14 mouse cellular contexts compared by ENCODE assay signal in genomic region chr10:69119456-69119855, GRCm38 (mm10).
"Had no signal": no experiment of that assay in that cellular context is flagged by ENCODE, and none has a peak within 500 bp of the region (broad histone marks: within the 10 kb centered on the region; RNA-seq: fewer than 3 reads in every experiment).

No protein-coding gene starts in this region.

- H3K27ac ChIP-seq: liver, embryonic 14.5 days; midbrain, embryonic 10.5 days; neural tube, embryonic 15.5 days had no signal

- H3K9ac ChIP-seq: liver, embryonic 14.5 days; neural tube, embryonic 15.5 days had no signal

- DNase-seq: kidney, adult 2 months; kidney, postnatal 14 days; left cerebral cortex, postnatal 4 days; lung, adult 18-20 months; lung, postnatal 4 days; midbrain, embryonic 14.5 days; right cerebral cortex, adult 18-20 months; right cerebral cortex, postnatal 25 days; thymus, postnatal 36 days had no signal

- H3K36me3 ChIP-seq: midbrain, embryonic 10.5 days; neural tube, embryonic 15.5 days had no signal

- ATAC-seq: lung, postnatal 0 days had no signal

- H3K4me2 ChIP-seq: neural tube, embryonic 15.5 days had no signal

- H3K4me3 ChIP-seq: midbrain, embryonic 10.5 days; myocyte; neural tube, embryonic 15.5 days had no signal

- H3K27me3 ChIP-seq: neural tube, embryonic 15.5 days had no signal

- H3K4me1 ChIP-seq: midbrain, embryonic 10.5 days; neural tube, embryonic 15.5 days had no signal

- H3K9me3 ChIP-seq: neural tube, embryonic 15.5 days had no signal
